Mouse (Mus musculus) liver, postnatal 0 days (tissue): ENCODE measurements around the gene E030030I06Rik. TPM values are rescaled to one million over a fixed set of nuclear protein-coding genes. Genes with fewer than 3 reads are reported as not detected.
"Not testable (repeated sequence)": the region's sequence is repeated elsewhere in the genome, so short reads cannot be mapped to it uniquely, and the experiment has no call there.

Experiments used
- ATAC-seq: fragments of 200-750 bp; cut with Nextera tagmentation; 2 replicates; pipeline ENCODE4 v1.8.0; 2017; ENCODE audit warnings: mild to moderate bottlenecking, moderate library complexity
- DNase-seq: peaks from one replicate; pipeline ENCODE4 v3.0.0-alpha.2; 2016
- H3K27ac ChIP-seq: fragments of 300-500 bp; sonication (generic); 2 replicates; pipeline ENCODE4 v1.5.1; 2014; ENCODE audit warnings: antibody characterized with exemption, moderate library complexity, mild to moderate bottlenecking, low read depth
- H3K27me3 ChIP-seq: fragments of 300-500 bp; sonication (generic); 2 replicates; pipeline ENCODE4 v1.6.1; 2014; ENCODE audit warnings: low read length, control low read depth, mixed read lengths; ENCODE audit not compliant: insufficient read depth
- H3K36me3 ChIP-seq: fragments of 300-500 bp; sonication (generic); replicated peaks from 2 replicates; pipeline ENCODE4 v1.6.1; 2014; ENCODE audit warnings: mild to moderate bottlenecking, control low read depth, low read length, moderate library complexity, mixed read lengths; ENCODE audit not compliant: insufficient read depth
- H3K4me1 ChIP-seq: fragments of 300-500 bp; sonication (generic); 2 replicates; pipeline ENCODE4 v1.6.1; 2014; ENCODE audit warnings: antibody characterized with exemption, mild to moderate bottlenecking, control low read depth; ENCODE audit not compliant: insufficient read depth
- H3K4me2 ChIP-seq: fragments of 300-500 bp; sonication (generic); 2 replicates; pipeline ENCODE4 v1.6.1; 2014; ENCODE audit warnings: low read depth, mild to moderate bottlenecking, low read length, moderate library complexity, mixed read lengths
- H3K4me3 ChIP-seq: fragments of 300-500 bp; sonication (generic); 2 replicates; pipeline ENCODE4 v1.5.1; 2014; ENCODE audit warnings: low read depth, low read length
- H3K9ac ChIP-seq: fragments of 300-500 bp; sonication (generic); replicated peaks from 2 replicates; pipeline ENCODE4 v1.6.1; 2014; ENCODE audit warnings: mild to moderate bottlenecking, moderate library complexity
- H3K9me3 ChIP-seq: fragments of 300-500 bp; sonication (generic); 2 replicates; pipeline ENCODE4 v1.6.1; 2016; ENCODE audit warnings: mild to moderate bottlenecking, control low read depth, low read length, mixed read lengths
- CTCF ChIP-seq: sonication (generic); IDR thresholded peaks from 2 replicates; pipeline ENCODE4 v1.5.1; 2016; ENCODE audit warnings: antibody characterized with exemption, low read depth
- EP300 ChIP-seq: IDR thresholded peaks from 2 replicates; pipeline ENCODE4 v1.6.1; 2016; ENCODE audit warnings: antibody characterized with exemption, low read depth, mild to moderate bottlenecking
- WGBS: fragments of 180-500 bp; shearing (Covaris S2); extraction: QIAGEN DNeasy Blood & Tissue Kit; methylation state at CpG from one replicate; pipeline ENCODE4 v1.1.7; 2014; ENCODE audit not compliant: insufficient replicate concordance; 5-methylcytosine and 5-hydroxymethylcytosine counted together
- polyA plus RNA-seq: library from polyadenylated mRNA; unstranded; fragments of >200 nt; fragmentation: Nextera tagmentation; extraction: Ambion mirVana; gene quantifications from 2 replicates; pipeline ENCODE4 v1.2.1, GENCODE M21; 2015

The E030030I06Rik gene
- polyA plus RNA-seq, 1 experiment from 2014 or later: 8.2 TPM

GRCm38 (mm10) chr10:22165328-22166003, 16.4 kb upstream of the E030030I06Rik start:
- H3K9me3 ChIP-seq, H3K9ac ChIP-seq, H3K4me1 ChIP-seq, H3K4me3 ChIP-seq, H3K27ac ChIP-seq, H3K36me3 ChIP-seq, H3K4me2 ChIP-seq, H3K27me3 ChIP-seq, DNase-seq, ATAC-seq: not testable (repeated sequence)
- WGBS: 42% methylated on average over 4 of the region's 5 CpGs

- not testable (repeated sequence) for H3K4me3 ChIP-seq, H3K36me3 ChIP-seq, H3K9ac ChIP-seq, H3K4me1 ChIP-seq, H3K27ac ChIP-seq, H3K9me3 ChIP-seq, H3K4me2 ChIP-seq
- peak; percentile 68 for TF ChIP-seq CTCF
- WGBS: 30% methylated on average over 14 of the region's 16 CpGs
- ATAC-seq (peak; percentile 43), DNase-seq (peak; percentile 61)
- peaks cover 19% of the 10 kb centered on the region for H3K27me3 ChIP-seq
Observed at GRCm38 (mm10) chr10:22163705-22164583, 14.9 kb upstream of the E030030I06Rik start.

- not testable (repeated sequence) for H3K9me3 ChIP-seq, H3K4me3 ChIP-seq, H3K27ac ChIP-seq, ATAC-seq, H3K9ac ChIP-seq, H3K4me1 ChIP-seq, DNase-seq, H3K36me3 ChIP-seq, H3K4me2 ChIP-seq
- 9% methylated on average over 9 of the region's 9 CpGs for WGBS
- peaks cover 26% of the 10 kb centered on the region for H3K27me3 ChIP-seq
Observed at GRCm38 (mm10) chr10:22163279-22163678, 14.2 kb upstream of the E030030I06Rik start.

GRCm38 (mm10) chr10:22159581-22160140, 10.6 kb upstream of the E030030I06Rik start:
- no peak for ATAC-seq
- Histone ChIP-seq H3K27ac (no peak overlapping the region), H3K27me3 (peaks cover 59% of the 10 kb centered on the region), H3K36me3 (no peaks in the 10 kb centered on the region), H3K4me1 (peaks cover 4% of the 10 kb centered on the region; the same call in 1 of the 2 replicates), H3K9ac (no peak overlapping the region), H3K4me2 (no peak overlapping the region), H3K4me3 (no peak overlapping the region), H3K9me3 (no peaks in the 10 kb centered on the region)
- TF ChIP-seq CTCF (no peak), EP300 (no peak)
- DNase-seq: no peak
- WGBS: 8% methylated on average over 21 of the region's 23 CpGs

- no peak for TF ChIP-seq EP300
- H3K27ac ChIP-seq: no peak overlapping the region
- peak overlapping the region; percentile 55; the same call in 1 of the 2 replicates for H3K4me2 ChIP-seq
- DNase-seq (peak; percentile 14), ATAC-seq (no peak)
- H3K4me1 ChIP-seq: peaks cover 4% of the 10 kb centered on the region; the same call in 1 of the 2 replicates
- no peak overlapping the region for H3K9ac ChIP-seq
- WGBS: 4% methylated on average over 24 of the region's 24 CpGs
- H3K9me3 ChIP-seq: no peaks in the 10 kb centered on the region
- no peaks in the 10 kb centered on the region for H3K36me3 ChIP-seq
- H3K4me3 ChIP-seq: no peak overlapping the region
- H3K27me3 ChIP-seq: peaks cover 59% of the 10 kb centered on the region
Observed at GRCm38 (mm10) chr10:22159131-22159561, 10.1 kb upstream of the E030030I06Rik start.

- peak; percentile 83 for ATAC-seq
- H3K27me3 ChIP-seq: peaks cover 65% of the 10 kb centered on the region
Observed at GRCm38 (mm10) chr10:22158310-22158999, 9.4 kb upstream of the E030030I06Rik start, which contains the start of the genes Raet1e and H60b. TSS of gene Raet1e (plus strand) at chr10:22158569. TSS of gene H60b (plus strand) at chr10:22158586.

More at GRCm38 (mm10) chr10:22158310-22158999, 9.4 kb upstream of the E030030I06Rik start, which contains the start of the genes Raet1e and H60b:
- TF ChIP-seq CTCF: peak; percentile 28; the same call in 1 of the 2 replicates
- not testable (repeated sequence) for H3K9ac ChIP-seq, H3K36me3 ChIP-seq, H3K27ac ChIP-seq, H3K4me1 ChIP-seq, H3K9me3 ChIP-seq
- DNase-seq: peak; percentile 75
- under 1% methylated on average over 45 of the region's 48 CpGs for WGBS
- Histone ChIP-seq H3K4me2 (peak within 1 kb of the TSS; percentile 55), H3K4me3 (peak within 1 kb of the TSS; percentile 37)
